Mouse (Mus musculus): Measurements from ENCODE around the gene Agbl4.
A peak's percentile ranks its signal among the peaks of the same experiment; 100 is the strongest.

The Agbl4 gene

DNA sequence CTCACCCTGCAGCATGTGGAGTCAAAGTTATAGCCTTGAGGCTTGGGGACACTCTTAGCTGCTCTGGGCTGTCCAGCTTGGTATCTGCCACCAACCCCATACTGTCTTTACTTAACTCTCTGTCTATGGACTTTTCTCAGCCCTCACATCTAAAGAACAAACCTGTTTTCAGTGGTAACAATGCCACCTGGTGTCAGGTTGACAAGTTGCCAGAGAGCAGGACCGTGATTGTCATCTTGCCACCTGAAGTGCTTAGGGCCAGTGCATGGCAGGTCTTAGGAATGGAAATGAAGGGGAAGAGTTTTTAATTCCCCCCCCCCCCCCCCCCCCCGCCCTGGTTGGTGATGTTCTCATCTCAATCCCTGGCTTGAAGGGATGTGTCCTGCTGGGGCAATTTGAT is 1112.7 kb downstream of the Agbl4 start:
- DNase-seq: no peak

DNA sequence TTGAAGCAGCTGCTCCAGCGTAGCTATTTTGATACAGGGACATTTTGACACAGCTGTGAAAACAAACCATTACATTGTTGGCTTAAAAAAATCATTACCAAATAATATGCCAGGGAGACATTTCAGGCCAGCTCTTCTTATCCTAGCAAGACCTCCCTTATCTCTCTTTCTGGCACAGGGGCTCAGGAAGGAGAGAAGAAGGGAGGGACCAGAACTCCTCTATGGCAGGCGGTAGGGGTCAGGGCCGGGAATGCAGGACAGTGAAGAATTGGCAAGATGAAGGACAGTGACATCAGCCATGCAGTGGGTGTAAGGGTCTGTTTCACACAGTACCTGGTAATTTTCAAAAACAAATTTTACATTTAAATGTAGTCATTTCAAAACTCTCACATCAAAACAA is 1116.5 kb downstream of the Agbl4 start:
- DNase-seq: no peak

- no peak for DNase-seq
These were observed 1118.7 kb downstream of the Agbl4 start for GRCm38 (mm10) chr4:111516136-111516535.

- no peak for DNase-seq
These were observed 1119.8 kb downstream of the Agbl4 start for GRCm38 (mm10) chr4:111517063-111517792.

DNA sequence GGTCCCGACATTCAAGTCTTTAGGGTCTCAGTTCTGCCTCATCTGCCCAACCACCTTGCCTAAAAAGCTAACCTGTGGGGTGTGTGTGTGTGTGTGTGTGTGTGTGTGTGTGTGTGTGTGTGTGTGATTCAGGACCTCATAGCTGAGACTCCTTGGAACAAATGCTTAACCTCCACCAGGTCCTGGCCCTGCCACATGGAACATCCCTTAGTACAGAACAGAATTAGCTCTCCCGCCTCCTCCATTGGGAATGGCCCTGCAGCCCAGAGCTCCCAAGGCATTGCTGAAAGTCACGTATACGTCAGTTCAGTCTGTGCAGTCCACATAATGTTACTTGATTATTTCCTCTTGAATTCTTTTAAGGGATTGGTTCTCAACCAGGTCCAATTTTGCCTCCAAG is 1120.7 kb downstream of the Agbl4 start:
- DNase-seq: no peak

DNA sequence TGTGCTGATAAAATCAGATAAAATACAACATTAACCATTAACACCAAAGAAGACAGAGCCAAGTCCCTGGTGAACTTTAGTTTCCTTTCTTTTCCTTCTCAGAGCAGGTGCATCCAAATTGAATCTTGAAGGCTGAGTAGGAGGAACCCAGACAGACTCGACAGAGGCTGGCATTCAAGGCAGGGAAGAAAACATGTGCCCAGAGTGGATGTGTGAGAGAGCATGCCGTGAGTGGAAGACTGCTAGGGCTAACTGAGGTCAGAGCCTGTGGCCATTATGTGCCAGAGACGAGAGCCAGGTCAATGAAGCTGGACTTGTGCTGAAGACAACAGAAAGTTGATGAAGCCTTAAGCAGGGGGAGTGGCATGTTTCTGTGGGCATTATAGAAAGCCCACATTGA is 1121.8 kb downstream of the Agbl4 start:
- DNase-seq: no peak

DNA sequence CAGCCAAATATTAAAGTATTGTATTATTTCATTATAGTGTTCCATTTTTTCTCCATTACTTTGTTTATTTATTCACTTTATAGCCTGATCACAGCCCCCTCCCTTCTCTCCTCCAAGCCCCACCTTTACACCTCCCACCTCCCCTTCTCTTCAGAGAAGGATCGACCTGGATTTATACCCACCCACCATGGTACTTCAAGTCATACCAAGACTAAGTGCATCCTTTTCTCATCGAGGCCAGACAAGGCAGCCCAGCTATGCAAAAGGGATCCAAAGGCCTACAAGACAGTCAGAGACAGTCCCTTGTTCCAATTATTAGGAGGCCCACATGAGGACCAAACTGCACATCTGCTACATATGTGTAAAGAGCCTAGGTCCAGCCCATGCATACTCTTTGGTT is 1122.5 kb downstream of the Agbl4 start:
- no peak for DNase-seq

GRCm38 (mm10) chr4:111522974-111523373 is 1125.5 kb downstream of the Agbl4 start:
- DNase-seq: no peak

DNA sequence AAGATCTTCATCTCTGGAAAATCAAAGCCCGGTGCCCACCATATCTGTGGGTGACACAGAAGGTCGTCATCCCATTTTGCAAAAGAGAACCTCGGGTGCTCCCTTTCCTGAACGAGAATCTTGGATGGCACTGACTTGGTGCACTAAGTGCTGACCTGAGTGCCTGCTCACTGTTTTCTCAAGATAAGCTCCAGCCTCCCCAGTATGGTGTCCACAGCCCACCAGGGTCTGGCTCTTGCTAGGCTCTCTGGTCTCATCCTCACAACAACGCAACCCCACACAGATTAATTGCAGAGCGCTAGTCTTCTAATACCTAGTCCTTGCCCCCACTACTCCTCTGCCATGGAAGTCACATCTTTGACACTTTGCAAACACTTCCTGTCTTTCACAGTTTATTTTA is 1131.5 kb downstream of the Agbl4 start:
- no peak for DNase-seq

- no peak for DNase-seq
These were observed 1132.5 kb downstream of the Agbl4 start for GRCm38 (mm10) chr4:111529996-111530395.

GRCm38 (mm10) chr4:111530537-111530936 is 1133.1 kb downstream of the Agbl4 start:
- no peak for DNase-seq

- DNase-seq: no peak
These were observed 1147.2 kb downstream of the Agbl4 start for GRCm38 (mm10) chr4:111544684-111545083.

DNA sequence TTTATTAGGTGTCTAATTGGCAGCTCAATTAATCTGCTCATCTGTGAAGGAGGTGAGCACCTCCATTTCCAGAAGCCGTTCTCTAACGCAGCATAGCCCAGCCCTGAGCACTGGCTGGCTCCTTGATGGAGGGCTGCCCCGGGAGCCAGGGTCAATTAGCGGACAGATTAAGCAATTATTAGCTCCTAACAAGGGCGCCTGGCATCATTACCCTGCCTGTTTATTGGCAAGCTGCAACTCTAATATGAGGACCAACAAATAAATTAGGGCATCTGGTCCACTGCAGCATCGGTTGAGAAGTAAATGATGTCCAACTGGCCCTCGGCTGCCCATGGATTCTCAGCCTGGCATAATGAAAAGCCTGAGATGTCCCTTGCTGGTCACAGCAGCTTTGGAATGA is 1148.5 kb downstream of the Agbl4 start:
- DNase-seq: no peak

- DNase-seq: peak in 1 of 2 experiments; percentile 7
These were observed 1158.0 kb downstream of the Agbl4 start for GRCm38 (mm10) chr4:111555426-111555825.

DNA sequence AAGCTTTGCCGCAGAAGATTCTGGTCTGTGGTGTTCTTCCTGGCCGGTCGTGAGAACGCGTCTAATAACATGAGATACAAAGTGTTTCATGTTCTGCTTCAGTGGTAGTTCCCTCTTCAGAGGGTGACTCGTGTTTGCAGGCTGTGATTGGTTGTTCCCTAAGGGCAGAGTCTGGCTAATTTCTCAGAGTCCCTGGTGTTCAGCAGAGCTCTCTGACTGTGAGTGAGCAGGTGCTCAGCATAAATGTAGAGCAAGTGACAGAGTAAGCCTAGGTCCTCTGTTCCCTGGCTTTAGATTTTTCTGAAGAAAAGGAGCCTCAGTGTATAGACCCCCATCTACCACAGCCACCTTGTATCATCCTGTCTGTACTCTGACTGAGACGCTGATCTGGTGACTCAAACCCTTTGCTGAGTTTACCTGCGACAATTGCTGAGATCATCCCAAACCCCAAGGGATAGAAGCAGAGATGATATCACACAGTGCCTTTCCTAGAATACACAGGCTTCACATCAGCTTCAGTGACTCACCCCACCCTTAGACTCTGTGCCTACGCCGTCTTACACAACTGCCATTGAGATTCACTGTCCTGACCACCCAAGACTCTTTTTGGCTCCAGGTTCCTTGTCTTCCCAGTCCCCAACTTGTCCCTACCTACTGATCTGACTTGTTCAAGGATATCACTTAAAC is 1179.8 kb downstream of the Agbl4 start:
- no peak for DNase-seq

GRCm38 (mm10) chr4:111579115-111579862 is 1181.8 kb downstream of the Agbl4 start:
- DNase-seq: no peak

GRCm38 (mm10) chr4:111579863-111580224 is 1182.4 kb downstream of the Agbl4 start:
- no peak for DNase-seq

DNA sequence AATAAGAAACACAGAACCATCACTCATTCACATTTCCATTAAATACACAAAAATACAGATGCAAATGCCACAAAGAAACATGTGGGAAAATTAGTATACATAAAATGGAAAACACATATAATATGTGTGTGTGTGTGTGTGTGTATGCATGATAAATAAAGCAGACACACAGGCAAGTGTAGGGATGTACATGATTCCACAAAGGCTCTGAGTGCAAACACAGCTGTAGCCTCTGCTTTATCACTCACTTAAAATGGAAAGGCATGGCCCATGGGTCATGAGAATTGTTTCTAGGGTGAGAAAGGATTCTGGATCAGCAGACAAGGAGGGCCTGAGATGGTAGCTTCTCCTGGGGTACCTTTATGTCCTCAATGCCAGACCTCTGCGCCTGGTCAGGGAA is 1182.8 kb downstream of the Agbl4 start:
- no peak for DNase-seq

- DNase-seq: no peak
These were observed 1186.2 kb downstream of the Agbl4 start for GRCm38 (mm10) chr4:111583562-111584237.

GRCm38 (mm10) chr4:111584286-111584685 is 1186.8 kb downstream of the Agbl4 start:
- no peak for DNase-seq

GRCm38 (mm10) chr4:111588211-111588610 is 1190.8 kb downstream of the Agbl4 start:
- DNase-seq: no peak

- no peak for DNase-seq
These were observed 1192.2 kb downstream of the Agbl4 start for GRCm38 (mm10) chr4:111589467-111590170.
